Mouse (Mus musculus): ENCODE results near the gene Gm38393. TPM values are rescaled to one million over a fixed set of nuclear protein-coding genes. Genes with fewer than 3 reads are reported as not detected.
A peak's percentile ranks its signal among the peaks of the same experiment; 100 is the strongest.

The Gm38393 gene
- total RNA-seq (2021): 1 to 10 TPM; 3.1 to 3.4 TPM

GRCm38 (mm10) chr7:60004606-60005330 lies at the start of gene Gm38393, which contains the start of gene Snurf:
Gm38393 (minus strand) TSS chr7:60005064.
Snurf (minus strand) TSS chr7:60005049.
- DNase-seq: peak; percentile 52 to 62
- intact Hi-C loops (cut with DNase I): no loop called here

GRCm38 (mm10) chr7:60047481-60048201 lies 42.8 kb upstream of the Gm38393 start:
- intact Hi-C loops (cut with DNase I): no loop called here
- DNase-seq: no peak

GRCm38 (mm10) chr7:60013186-60013585 lies 8.3 kb upstream of the Gm38393 start:
- no peak for DNase-seq
- intact Hi-C loops (cut with DNase I): no loop called here

GRCm38 (mm10) chr7:60007727-60008360 lies 3.0 kb upstream of the Gm38393 start:
- no peak for DNase-seq
- intact Hi-C loops (cut with DNase I): no loop called here

- DNase-seq: no peak
- intact Hi-C loops (cut with DNase I): no loop called here
These were observed 1.4 kb upstream of the Gm38393 start for GRCm38 (mm10) chr7:60006262-60006661.

GRCm38 (mm10) chr7:60003921-60004605 lies 801 bp downstream of the Gm38393 start:
- DNase-seq: peak; percentile 7 to 13
- intact Hi-C loops (cut with DNase I): no loop called here

GRCm38 (mm10) chr7:60003006-60003865 lies 1.6 kb downstream of the Gm38393 start:
- DNase-seq: peak in 1 of 2 experiments; percentile 4
- intact Hi-C loops (cut with DNase I): no loop called here

GRCm38 (mm10) chr7:59978646-59979045 lies 26.2 kb downstream of the Gm38393 start:
- no peak for DNase-seq
- intact Hi-C loops (cut with DNase I): no loop called here

Other genes with a start within 250 kb of the Gm38393 start
- gene Snurf, start within 50 bp of the Gm38393 start, total RNA-seq (2021): 100 to 1,000 TPM; 235 to 328 TPM
- 100 to 1,000 TPM; 103 to 104 TPM for gene Snrpn, start 135.2 kb upstream of the Gm38393 start, total RNA-seq (2021)

All from heart, postnatal 36 days (tissue).